Mouse (Mus musculus): ENCODE results near the gene Rhox4f.
"Not testable (repeated sequence)": the region's sequence is repeated elsewhere in the genome, so short reads cannot be mapped to it uniquely, and the experiment has no call there.

Gene Rhox4f

DNA sequence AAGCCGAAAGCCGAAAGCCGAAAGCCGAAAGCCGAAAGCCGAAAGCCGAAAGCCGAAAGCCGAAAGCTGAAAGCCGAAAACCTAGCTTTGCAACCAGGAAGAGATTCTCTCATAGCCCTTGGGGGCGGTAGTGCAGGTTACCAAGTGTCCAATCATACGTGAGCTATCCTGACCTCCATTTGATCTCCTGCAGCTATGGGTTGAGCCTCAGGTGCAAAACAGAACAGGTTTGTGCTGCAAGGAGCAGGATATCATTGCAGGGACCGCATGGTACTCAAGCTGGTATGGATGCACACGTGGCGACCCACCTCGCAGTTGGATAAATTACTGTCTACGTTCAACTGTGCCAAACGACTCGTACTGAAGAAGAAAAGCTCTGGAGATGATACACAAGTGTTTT lies at the start of gene Rhox4f:
TSS of gene Rhox4f (minus strand) at position 101 of the 400 bp plus-strand sequence.
- DNase-seq (ENCODE audit: low read depth, low spot score) = not testable (repeated sequence)

GRCm38 (mm10) chrX:37651227-37651626 lies 43.7 kb upstream of the Rhox4f start, which contains the start of gene Rhox4g:
Gene Rhox4g (minus strand): TSS chrX:37651327.
- DNase-seq (ENCODE audit: low read depth, low spot score) = not testable (repeated sequence)

GRCm38 (mm10) chrX:37643370-37643769 lies 35.9 kb upstream of the Rhox4f start, which contains the start of gene Rhox2g:
Gene Rhox2g (minus strand): TSS chrX:37643470.
- DNase-seq (ENCODE audit: low read depth, low spot score) = not testable (repeated sequence)

- DNase-seq (ENCODE audit: low read depth, low spot score) = not testable (repeated sequence)
Observed at GRCm38 (mm10) chrX:37628512-37628911, 21.0 kb upstream of the Rhox4f start, which contains the start of gene Rhox3g. Gene Rhox3g (minus strand): TSS chrX:37628612.

DNA sequence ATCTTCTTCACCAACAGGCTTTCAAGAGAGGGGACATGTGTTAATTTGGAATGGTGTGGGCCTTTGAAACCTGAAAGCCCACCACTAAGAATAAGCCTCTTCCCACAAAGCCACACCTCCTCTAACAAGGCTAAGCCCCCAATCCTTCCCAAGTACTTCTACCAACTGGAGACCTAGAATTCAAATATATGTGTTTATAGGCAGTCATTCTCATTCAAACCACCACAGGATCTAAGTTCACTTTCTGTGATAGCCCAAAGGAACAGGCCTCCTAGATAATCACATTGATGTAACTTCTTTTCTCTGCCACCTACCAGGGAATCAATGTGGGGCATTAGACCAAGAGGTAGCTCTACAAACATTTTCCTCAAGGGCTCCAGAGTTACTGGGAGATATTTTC lies 26.8 kb downstream of the Rhox4f start, which contains the start of gene Rhox3f:
TSS of gene Rhox3f (plus strand) at position 301 of the 400 bp plus-strand sequence.
- not testable (repeated sequence) for DNase-seq (ENCODE audit: low read depth, low spot score)

DNA sequence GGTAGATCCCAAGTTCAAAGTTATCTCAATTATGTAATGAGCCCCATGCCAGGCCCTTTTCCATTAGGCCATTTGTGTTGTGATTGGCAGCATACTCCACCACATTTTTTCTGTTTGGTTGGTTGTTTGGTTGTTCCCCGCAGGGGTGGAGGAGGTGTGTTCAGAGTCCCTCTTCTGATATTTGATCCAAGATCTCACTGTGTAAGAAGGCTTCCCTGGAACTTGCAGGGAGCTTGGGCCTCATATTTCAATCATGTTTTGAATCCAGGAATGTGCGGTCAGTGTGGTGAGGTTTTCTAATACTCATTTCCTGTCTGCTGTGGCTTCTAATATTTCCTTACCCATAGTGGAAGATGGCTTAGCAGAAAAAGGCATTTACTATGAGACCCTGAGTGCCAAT lies 34.9 kb downstream of the Rhox4f start:
- not testable (repeated sequence) for DNase-seq (ENCODE audit: low read depth, low spot score)

DNA sequence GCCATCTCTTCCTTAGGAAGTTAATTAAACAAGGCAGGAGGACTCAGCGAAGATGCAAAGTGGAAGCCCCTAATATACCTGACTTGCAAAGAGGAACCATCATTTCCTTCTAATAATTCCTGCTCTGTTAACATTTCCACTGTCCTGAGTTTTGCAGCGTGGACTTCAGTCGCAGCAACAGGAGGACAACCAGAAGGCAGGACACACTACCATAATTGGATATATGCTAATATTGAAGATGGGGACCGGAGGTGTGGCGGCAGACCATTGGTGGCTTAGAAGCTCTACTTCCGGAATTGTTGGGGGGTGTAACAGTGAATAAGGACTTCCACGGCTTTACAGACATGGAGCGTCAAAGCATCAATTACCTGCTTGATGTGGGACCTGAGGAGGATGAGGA lies 36.4 kb downstream of the Rhox4f start, which contains the start of gene Rhox2f:
TSS of gene Rhox2f (plus strand) at position 301 of the 400 bp plus-strand sequence.
- not testable (repeated sequence) for DNase-seq (ENCODE audit: low read depth, low spot score)

GRCm38 (mm10) chrX:37557112-37557511 lies 50.4 kb downstream of the Rhox4f start, which contains the start of gene Rhox4e:
Gene Rhox4e (plus strand): TSS chrX:37557412.
- DNase-seq (ENCODE audit: low read depth, low spot score) = not testable (repeated sequence)

Measured in CD4-positive helper T cell, adult 2 months (primary cell).